Mouse (Mus musculus): Measurements from ENCODE around the gene Cpeb2.

DNA sequence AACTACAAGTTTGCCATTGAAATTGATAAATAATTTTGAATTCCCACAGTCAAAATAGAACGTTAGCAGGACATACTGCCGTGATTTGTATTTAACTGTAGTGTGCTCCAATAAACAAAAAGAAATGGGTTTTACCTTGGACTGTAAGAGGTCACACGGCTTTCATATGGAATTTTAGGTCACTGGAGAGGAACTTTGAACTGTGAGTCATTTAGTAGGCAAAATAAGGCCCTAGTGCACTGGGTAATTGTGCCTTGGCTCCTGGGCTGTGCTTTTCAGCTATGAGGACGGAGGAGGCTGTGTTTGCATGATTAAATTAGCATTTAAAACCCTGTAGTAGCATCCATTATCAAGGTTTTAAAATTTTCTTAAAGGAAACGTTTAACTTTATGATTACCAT is 3.0 kb downstream of the Cpeb2 start:
- no peak for TF ChIP-seq POLR2A (IDR thresholded peaks at IDR 0.05; ENCODE audit: low read depth, low read length)
- TF ChIP-seq CTCF (IDR thresholded peaks at IDR 0.05; ENCODE audit: borderline replicate concordance, insufficient read depth, low read length) = no peak
